Mouse (Mus musculus): ENCODE measurements around the gene Postn.

DNA sequence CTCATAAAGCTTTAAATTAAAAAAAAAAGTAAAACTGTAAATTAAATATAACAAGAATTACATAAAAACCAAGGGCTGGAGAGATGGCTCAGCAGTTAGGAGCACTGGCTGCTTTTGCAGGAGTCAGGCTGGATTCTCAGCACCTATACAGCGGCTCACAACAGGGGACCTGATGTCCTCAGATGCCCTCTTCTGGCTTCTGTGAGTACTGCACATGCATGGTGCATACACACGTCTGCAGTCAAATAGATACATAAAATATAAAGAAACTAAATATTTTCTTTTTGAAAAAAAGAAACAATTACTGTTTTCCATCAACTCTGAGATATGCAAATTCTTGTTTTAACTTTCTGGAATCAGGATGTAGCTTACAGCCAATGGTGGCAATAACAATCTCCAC, 60.8 kb downstream of the Postn start:
- TF ChIP-seq CTCF (conservative IDR thresholded peaks at IDR 0.05; ENCODE audit: low read length) (peak; percentile 51), NANOG (IDR thresholded peaks at IDR 0.05; ENCODE audit: borderline replicate concordance, low read length) (no peak), POU5F1 (IDR thresholded peaks at IDR 0.05; ENCODE audit: borderline replicate concordance, low read length) (no peak)
